Mouse (Mus musculus): ENCODE measurements around the gene Vmn2r99. TPM values are rescaled to one million over a fixed set of nuclear protein-coding genes. Genes with fewer than 3 reads are reported as not detected.

Gene Vmn2r99
- polyA plus RNA-seq (2015; fragmentation: Nextera tagmentation; extraction: Ambion mirVana) = not detected in 2 replicates

DNA sequence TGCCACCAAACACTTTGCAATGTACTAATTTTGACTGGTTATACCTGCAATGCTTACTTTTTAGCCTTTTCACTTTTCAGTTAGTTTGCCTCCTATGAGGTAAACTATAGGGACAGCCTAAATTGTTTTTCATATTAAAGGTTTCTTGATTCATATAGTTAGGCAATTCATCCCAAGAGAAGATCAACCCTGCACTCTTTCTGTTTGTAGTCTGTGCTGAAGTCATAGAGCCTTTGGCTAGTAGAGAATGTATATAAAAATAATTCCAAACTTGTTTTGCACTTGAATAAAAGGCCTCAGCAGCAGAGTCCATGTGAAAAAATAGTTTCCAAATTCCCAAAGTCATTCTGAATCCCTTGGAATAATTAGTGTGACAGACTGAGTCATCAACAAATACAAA is at the start of gene Vmn2r99:
Gene Vmn2r99, plus strand, starts transcription at position 301 of the 400 bp plus-strand sequence.
- Histone ChIP-seq H3K27ac (no peak within 1 kb of the TSS), H3K4me1 (no peaks in the 10 kb centered on the region), H3K36me3 (no peaks in the 10 kb centered on the region), H3K4me2 (no peak within 1 kb of the TSS), H3K27me3 (no peaks in the 10 kb centered on the region), H3K9ac (no peak within 1 kb of the TSS), H3K9me3 (no peaks in the 10 kb centered on the region), H3K4me3 (no peak within 1 kb of the TSS)
- no peak for ATAC-seq (ENCODE audit: insufficient number of reproducible peaks, low FRiP score, low TSS enrichment, low read depth)

DNA sequence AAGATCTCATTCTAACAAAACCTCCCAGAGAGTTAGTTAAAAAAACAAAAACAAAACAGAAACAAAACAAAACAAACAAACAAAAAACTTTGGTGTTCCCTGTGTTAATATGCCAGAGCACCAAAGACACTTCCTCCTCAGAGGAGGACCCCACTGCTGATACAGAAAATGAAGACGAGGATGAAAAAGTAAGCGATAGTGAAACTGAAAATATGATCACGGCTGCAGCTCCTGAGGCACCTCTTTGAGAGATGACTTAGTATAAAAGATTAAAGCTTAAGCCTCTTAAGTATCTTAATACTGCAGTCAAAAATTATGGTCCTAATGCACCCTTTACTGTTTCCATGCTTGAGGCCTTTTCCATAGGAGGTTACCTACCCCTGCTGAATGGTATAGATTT is 75.9 kb downstream of the Vmn2r99 start:
- no peak overlapping the region for H3K27ac ChIP-seq
- H3K36me3 ChIP-seq = no peaks in the 10 kb centered on the region
- ATAC-seq (ENCODE audit: insufficient number of reproducible peaks, low FRiP score, low TSS enrichment, low read depth) = no peak
- no peak overlapping the region for H3K4me2 ChIP-seq
- H3K9ac ChIP-seq = no peak overlapping the region
- 84% methylated on average over 3 of the region's 3 CpGs for WGBS
- no peaks in the 10 kb centered on the region for H3K27me3 ChIP-seq
- H3K9me3 ChIP-seq = peaks cover 10% of the 10 kb centered on the region; the same call in 1 of the 2 replicates
- no peaks in the 10 kb centered on the region for H3K4me1 ChIP-seq
- H3K4me3 ChIP-seq = no peak overlapping the region

DNA sequence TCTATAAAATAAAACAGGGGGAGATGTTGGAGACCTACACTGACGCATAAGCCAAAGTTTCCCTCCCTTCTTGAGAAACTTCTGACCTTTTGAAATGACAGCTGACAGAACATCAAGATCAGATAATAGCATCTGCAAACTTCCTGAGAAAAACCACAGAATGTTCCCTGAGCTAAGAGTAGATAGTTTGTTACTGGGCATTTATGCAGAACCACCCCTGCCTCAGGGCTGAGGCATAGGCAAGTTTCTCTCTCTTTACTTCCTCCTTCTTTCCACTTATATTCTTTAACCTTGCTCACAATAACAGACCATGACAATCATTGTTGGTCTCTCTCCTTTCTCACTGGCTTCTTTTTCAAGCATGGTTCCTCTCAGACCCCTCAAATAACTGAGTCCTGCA is 83.2 kb downstream of the Vmn2r99 start:
- Histone ChIP-seq H3K27ac (no peak overlapping the region), H3K4me1 (no peaks in the 10 kb centered on the region), H3K4me2 (no peak overlapping the region), H3K36me3 (no peaks in the 10 kb centered on the region), H3K4me3 (no peak overlapping the region), H3K9me3 (0 out of 2 replicates have a peak, but pooled peaks cover under 1% of the 10 kb centered on the region), H3K9ac (no peak overlapping the region), H3K27me3 (no peaks in the 10 kb centered on the region)
- ATAC-seq (ENCODE audit: insufficient number of reproducible peaks, low FRiP score, low TSS enrichment, low read depth) = no peak
- 79% methylated on average over 1 of the region's 1 CpGs for WGBS

Other genes starting within 250 kb of the Vmn2r99 start
- not detected in 2 replicates for gene Vmn2r100, start 142.8 kb downstream of the Vmn2r99 start, polyA plus RNA-seq (2015; fragmentation: Nextera tagmentation; extraction: Ambion mirVana)
- gene Vmn2r101, start 215.3 kb downstream of the Vmn2r99 start, polyA plus RNA-seq (2015; fragmentation: Nextera tagmentation; extraction: Ambion mirVana) = not detected in 2 replicates